Mouse (Mus musculus) olfactory bulb, adult 2 months (tissue): ENCODE data around the gene Clec16a.

Source experiments
- CTCF ChIP-seq: fragments of 200-500 bp; IDR thresholded peaks from 2 replicates; pipeline ENCODE4 v1.5.1; 2012; ENCODE audit warnings: low read depth, mild to moderate bottlenecking, low read length, moderate library complexity; ENCODE audit not compliant: insufficient read depth
- POLR2A ChIP-seq: fragments of 200-500 bp; IDR thresholded peaks from 2 replicates; pipeline ENCODE4 v1.6.1; 2012; ENCODE audit warnings: mild to moderate bottlenecking, low read depth, low read length, moderate library complexity; ENCODE audit not compliant: insufficient read depth

DNA sequence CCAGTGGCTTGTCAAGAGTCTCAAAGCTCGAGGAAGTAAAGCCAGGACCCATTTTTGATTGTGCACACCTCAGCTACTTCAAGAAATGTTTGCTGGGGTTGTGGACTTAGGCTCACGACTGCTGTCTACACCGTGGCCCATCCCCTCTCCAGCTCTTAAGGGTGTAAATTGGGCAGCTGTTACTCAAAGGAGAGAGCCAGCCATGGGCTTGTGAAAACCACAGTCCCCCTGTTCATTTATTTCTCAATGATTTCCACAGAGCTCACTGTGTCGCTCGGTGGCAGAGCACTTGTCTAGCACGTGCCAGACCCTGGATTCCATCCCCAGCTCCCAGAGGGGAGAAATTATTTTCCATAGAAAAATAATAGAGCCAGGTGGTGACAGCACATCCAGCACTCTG lies 211.0 kb downstream of the Clec16a start:
- TF ChIP-seq CTCF (no peak), POLR2A (no peak)
